Mouse (Mus musculus) liver, embryonic 14.5 days (tissue): ENCODE results near the gene Chrm4. TPM values are rescaled to one million over a fixed set of nuclear protein-coding genes. Genes with fewer than 3 reads are reported as not detected.
A peak's percentile ranks its signal among the peaks of the same experiment; 100 is the strongest.

Experiments
- ATAC-seq: fragments of 200-750 bp; cut with Nextera tagmentation; 2 replicates; pipeline ENCODE4 v1.8.0; 2017; ENCODE audit warnings: moderate number of reproducible peaks, mild to moderate bottlenecking, moderate library complexity; ENCODE audit not compliant: insufficient read depth
- DNase-seq, 3 experiments: peaks; one replicate each; pipeline ENCODE4 v3.0.0-alpha.2; 2012 to 2013; ENCODE audit warnings: low read depth in 3 of 3, low spot score in 3 of 3
- H3K27ac ChIP-seq: fragments of 300-500 bp; sonication (generic); 2 replicates; pipeline ENCODE4 v1.5.1; 2014; ENCODE audit warnings: moderate library complexity, mild to moderate bottlenecking, control low read depth, inconsistent platforms
- H3K27me3 ChIP-seq: fragments of 300-500 bp; sonication (generic); 2 replicates; pipeline ENCODE4 v1.6.1; 2014; ENCODE audit warnings: mild to moderate bottlenecking, low read length, moderate library complexity; ENCODE audit not compliant: control insufficient read depth, insufficient read depth
- H3K36me3 ChIP-seq: fragments of 300-500 bp; sonication (generic); replicated peaks from 2 replicates; pipeline ENCODE4 v1.6.1; 2014; ENCODE audit warnings: low read depth; ENCODE audit not compliant: control insufficient read depth, insufficient read depth
- H3K4me1 ChIP-seq, 2 experiments: fragments of 200-500 bp in 1 of 2; fragments of 300-500 bp in 1 of 2; sonication (generic) in 1 of 2; replicated peaks; 2 replicates each; pipeline ENCODE4 v1.6.1; 2012 to 2014; ENCODE audit warnings: antibody characterized with exemption in 1 of 2, inconsistent platforms in 1 of 2, low read length in 1 of 2; ENCODE audit not compliant: control insufficient read depth in 2 of 2, insufficient read depth in 2 of 2
- H3K4me2 ChIP-seq: fragments of 300-500 bp; sonication (generic); 2 replicates; pipeline ENCODE4 v1.6.1; 2014; ENCODE audit warnings: low read depth, mild to moderate bottlenecking, control low read depth, moderate library complexity
- H3K4me3 ChIP-seq, 2 experiments: fragments of 200-500 bp in 1 of 2; fragments of 300-500 bp in 1 of 2; sonication (generic) in 1 of 2; 2 replicates each; pipeline ENCODE4 v1.5.1; 2012 to 2014; ENCODE audit warnings: low read depth in 2 of 2, low read length in 2 of 2, mild to moderate bottlenecking in 2 of 2, control low read depth in 1 of 2, inconsistent platforms in 1 of 2, moderate library complexity in 1 of 2; ENCODE audit not compliant: insufficient read depth in 1 of 2
- H3K9ac ChIP-seq: fragments of 300-500 bp; sonication (generic); replicated peaks from 2 replicates; pipeline ENCODE4 v1.6.1; 2014; ENCODE audit warnings: mild to moderate bottlenecking, control low read depth, moderate library complexity
- H3K9me3 ChIP-seq: fragments of 300-500 bp; sonication (generic); 2 replicates; pipeline ENCODE4 v1.6.1; 2016; ENCODE audit warnings: low read length, mixed read lengths; ENCODE audit not compliant: control insufficient read depth
- CTCF ChIP-seq: IDR thresholded peaks from 2 replicates; pipeline ENCODE4 v1.5.1; 2016; ENCODE audit warnings: antibody characterized with exemption, low read depth, control low read depth
- EP300 ChIP-seq: IDR thresholded peaks from 2 replicates; pipeline ENCODE4 v1.6.1; 2016; ENCODE audit warnings: antibody characterized with exemption, low read depth
- WGBS: fragments of 180-500 bp; shearing (Covaris S2); extraction: QIAGEN DNeasy Blood & Tissue Kit; methylation state at CpG from one replicate; pipeline ENCODE4 v1.1.7; 2014; ENCODE audit not compliant: insufficient replicate concordance; 5-methylcytosine and 5-hydroxymethylcytosine counted together
- polyA plus RNA-seq, 2 experiments: library from polyadenylated mRNA; depleted of rRNA in 1 of 2; stranded (reverse) in 1 of 2; unstranded in 1 of 2; fragments of >200 nt; fragmentation: Nextera tagmentation in 1 of 2; extraction: Ambion mirVana in 1 of 2; gene quantifications; 2 replicates each; pipeline versions ENCODE4 v1.2.1 to v1.2.3; 2012 to 2014

The Chrm4 gene
- polyA plus RNA-seq, 2 experiments, result 0.06 TPM; not detected in 1

DNA sequence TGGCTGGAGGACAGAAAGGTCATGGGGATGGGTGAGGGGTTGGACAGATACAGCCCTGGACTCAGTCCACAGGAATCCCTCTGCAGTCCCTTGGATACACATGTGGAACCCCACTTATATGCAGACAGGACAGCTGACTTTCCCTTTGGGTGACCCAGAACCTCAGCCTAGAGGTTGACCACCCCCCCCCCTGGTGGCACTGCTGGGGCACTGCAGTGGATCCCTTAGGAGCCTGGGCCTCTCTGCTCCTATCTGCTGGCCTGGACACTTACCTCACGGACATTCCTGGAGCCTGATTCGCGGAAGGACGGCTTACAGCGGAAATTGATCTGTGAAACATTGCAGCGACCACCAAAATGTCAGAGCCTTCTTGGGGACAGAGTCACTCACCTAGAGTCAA lies 15.3 kb downstream of the Chrm4 start:
- no peak for DNase-seq
- TF ChIP-seq CTCF (peak; percentile 76), EP300 (no peak)
- peaks cover 42% of the 10 kb centered on the region for H3K36me3 ChIP-seq
- ATAC-seq, result no peak
- no peak overlapping the region for H3K9ac ChIP-seq
- no peak overlapping the region for H3K27ac ChIP-seq
- no peaks in the 10 kb centered on the region for H3K9me3 ChIP-seq
- H3K27me3 ChIP-seq, result no peaks in the 10 kb centered on the region
- H3K4me2 ChIP-seq, result no peak overlapping the region
- H3K4me3 ChIP-seq, result no peak overlapping the region
- H3K4me1 ChIP-seq, result peaks cover 9 to 18% of the 10 kb centered on the region in 2 experiments
- WGBS, result 81% methylated on average over 6 of the region's 6 CpGs

- DNase-seq (peak in 1 of 3 experiments; percentile 50), ATAC-seq (peak; percentile 33)
- H3K9ac ChIP-seq, result no peak overlapping the region
- no peak overlapping the region for H3K4me2 ChIP-seq
- no peaks in the 10 kb centered on the region for H3K27me3 ChIP-seq
- H3K9me3 ChIP-seq, result no peaks in the 10 kb centered on the region
- H3K4me1 ChIP-seq, result peaks cover 29 to 38% of the 10 kb centered on the region in 2 experiments
- no peak overlapping the region for H3K4me3 ChIP-seq
- peaks cover 24% of the 10 kb centered on the region for H3K36me3 ChIP-seq
- no peak overlapping the region for H3K27ac ChIP-seq
- WGBS, result 34% methylated on average over 13 of the region's 13 CpGs
- no peak for TF ChIP-seq EP300
- TF ChIP-seq CTCF, result peak; percentile 98
Measured at GRCm38 (mm10) chr2:91944170-91944950, 17.3 kb downstream of the Chrm4 start.

DNA sequence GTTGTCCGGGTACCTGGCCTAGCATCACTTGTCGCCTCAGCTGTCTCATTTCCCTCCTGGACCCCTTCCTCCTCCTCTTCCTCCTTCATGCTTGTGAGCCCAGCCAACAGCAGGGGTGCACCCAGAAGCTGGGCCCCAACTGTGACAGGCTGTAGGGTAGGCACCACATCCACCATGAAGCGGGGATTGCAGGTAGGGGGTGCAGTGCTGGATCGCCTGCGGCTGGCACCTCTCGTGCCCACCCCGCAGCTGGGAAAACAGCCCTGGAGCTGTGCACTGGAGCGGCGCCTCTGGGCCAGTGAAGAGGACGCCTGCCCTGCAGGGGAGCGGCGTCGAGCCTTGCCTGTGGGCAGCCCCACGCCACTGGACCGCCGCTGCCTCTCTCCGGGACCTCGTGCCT lies 18.4 kb downstream of the Chrm4 start, which contains the start of gene Gm9821:
TSS of gene Gm9821 (plus strand) at position 221 of the 400 bp plus-strand sequence.
- Histone ChIP-seq H3K9me3 (no peaks in the 10 kb centered on the region), H3K9ac (no peak within 1 kb of the TSS; the same call in 1 of the 2 replicates), H3K4me2 (peak within 1 kb of the TSS; percentile 68; the same call in 1 of the 2 replicates), H3K4me3 (no peak within 1 kb of the TSS; a peak in 1 of 4 replicates), H3K27ac (peak within 1 kb of the TSS; percentile 15), H3K36me3 (peaks cover 18% of the 10 kb centered on the region), H3K4me1 (peaks cover 39 to 45% of the 10 kb centered on the region in 2 experiments), H3K27me3 (no peaks in the 10 kb centered on the region)
- TF ChIP-seq CTCF, result no peak
- TF ChIP-seq EP300, result no peak
- DNase-seq (no peak), ATAC-seq (no peak)
- 89% methylated on average over 18 of the region's 18 CpGs for WGBS

GRCm38 (mm10) chr2:91946836-91947235 lies 19.8 kb downstream of the Chrm4 start:
- 26% methylated on average over 6 of the region's 6 CpGs for WGBS
- H3K4me3 ChIP-seq, result no peak overlapping the region; a peak in 1 of 4 replicates
- DNase-seq (no peak), ATAC-seq (no peak)
- H3K4me1 ChIP-seq, result peaks cover 46 to 52% of the 10 kb centered on the region in 2 experiments
- H3K27ac ChIP-seq, result peak overlapping the region; percentile 74
- no peaks in the 10 kb centered on the region for H3K9me3 ChIP-seq
- peak overlapping the region; percentile 68 for H3K4me2 ChIP-seq
- peak overlapping the region; percentile 63 for H3K9ac ChIP-seq
- H3K27me3 ChIP-seq, result no peaks in the 10 kb centered on the region
- TF ChIP-seq CTCF (no peak), EP300 (no peak)
- H3K36me3 ChIP-seq, result peaks cover 14% of the 10 kb centered on the region

DNA sequence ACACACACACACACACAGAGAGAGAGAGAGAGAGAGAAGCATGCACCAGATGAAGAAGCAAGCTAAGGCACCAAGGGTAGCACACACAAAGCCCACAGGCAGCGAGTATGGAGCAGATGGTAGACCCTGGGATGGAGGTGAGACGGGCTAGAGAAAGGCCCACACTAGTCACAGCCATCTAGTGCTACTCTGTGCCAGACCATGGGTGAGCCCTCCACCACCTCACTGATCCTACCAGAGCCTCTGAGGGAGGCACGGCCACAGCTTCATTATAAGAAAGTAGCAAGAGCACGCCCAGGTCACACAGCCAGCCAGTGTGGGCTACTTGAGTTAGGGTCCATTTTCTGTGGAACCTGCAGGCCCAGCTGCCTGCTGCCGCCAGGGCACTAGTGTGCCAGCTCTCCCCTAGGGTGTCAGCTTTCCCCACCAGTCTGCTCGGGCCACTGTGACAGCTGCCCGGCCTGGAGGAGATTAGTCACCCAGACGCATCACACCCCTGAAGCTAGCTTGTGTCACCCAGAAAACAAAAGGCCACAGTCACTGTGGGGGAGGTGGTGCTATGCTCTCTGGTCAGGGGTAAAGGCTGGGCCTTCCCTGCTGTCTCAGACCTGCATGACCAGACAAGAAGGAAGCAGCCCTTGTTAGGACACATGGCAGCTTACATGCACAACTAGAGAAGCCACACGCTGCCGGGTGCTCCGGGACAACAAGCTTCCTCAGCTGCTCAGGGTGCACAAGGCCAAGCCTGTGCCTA lies 20.5 kb downstream of the Chrm4 start:
- TF ChIP-seq EP300 (no peak), CTCF (0 out of 2 replicates have a peak, but pooled peaks have one; percentile 20)
- Histone ChIP-seq H3K27me3 (no peaks in the 10 kb centered on the region), H3K4me1 (peaks cover 47 to 55% of the 10 kb centered on the region in 2 experiments), H3K27ac (peak overlapping the region; percentile 74), H3K36me3 (peaks cover 11% of the 10 kb centered on the region), H3K9ac (peak overlapping the region; percentile 63), H3K4me3 (peak overlapping the region; percentile 45 to 48), H3K9me3 (no peaks in the 10 kb centered on the region), H3K4me2 (peak overlapping the region; percentile 68)
- ATAC-seq (peak; percentile 53), DNase-seq (peak in 2 of 3 experiments; percentile 51 to 60)
- 15% methylated on average over 11 of the region's 11 CpGs for WGBS
